Mouse (Mus musculus) mouse trophoblast stem cell (cell line): ENCODE measurements around the gene Pole.

Experiments used
- in situ Hi-C, 2 experiments: fragments of 300-500 bp; cut with MseI, MboI; formaldehyde crosslinking; loops; 2 replicates in 1 of 2; 3 replicates in 1 of 2; pipeline ENCODE4 v1.15.1; 2025

The Pole gene

GRCm38 (mm10) chr5:110285770-110286445 lies at the start of gene Pole, which contains the start of gene Pxmp2:
Gene Pole (plus strand): TSS chr5:110286306.
Gene Pxmp2 (minus strand): TSS chr5:110286186.
- in situ Hi-C loops, result no loop called here

- in situ Hi-C loops, result no loop called here
Measured at GRCm38 (mm10) chr5:110244091-110244490, 42.0 kb upstream of the Pole start.

GRCm38 (mm10) chr5:110266941-110267340 lies 19.2 kb upstream of the Pole start:
- in situ Hi-C loops, result no loop called here

- in situ Hi-C loops, result no loop called here
Measured at GRCm38 (mm10) chr5:110269141-110270101, 16.7 kb upstream of the Pole start, which contains the start of gene Pgam5. Gene Pgam5 (minus strand): TSS chr5:110269913.

GRCm38 (mm10) chr5:110270242-110270641 lies 15.9 kb upstream of the Pole start:
- in situ Hi-C loops, result no loop called here

- in situ Hi-C loops, result no loop called here
Measured at GRCm38 (mm10) chr5:110274147-110274546, 12.0 kb upstream of the Pole start.

- in situ Hi-C loops, result no loop called here
Measured at GRCm38 (mm10) chr5:110274846-110275245, 11.3 kb upstream of the Pole start.

GRCm38 (mm10) chr5:110276391-110276790 lies 9.7 kb upstream of the Pole start:
- in situ Hi-C loops, result no loop called here

- in situ Hi-C loops, result no loop called here
Measured at GRCm38 (mm10) chr5:110276910-110277309, 9.2 kb upstream of the Pole start.

GRCm38 (mm10) chr5:110281984-110282383 lies 4.1 kb upstream of the Pole start:
- in situ Hi-C loops, result no loop called here

- in situ Hi-C loops, result no loop called here
Measured at GRCm38 (mm10) chr5:110284536-110284935, 1.6 kb upstream of the Pole start.

GRCm38 (mm10) chr5:110285156-110285555 lies 950 bp upstream of the Pole start:
- in situ Hi-C loops, result no loop called here

GRCm38 (mm10) chr5:110286446-110287083 lies 459 bp downstream of the Pole start:
- in situ Hi-C loops, result no loop called here

GRCm38 (mm10) chr5:110287084-110287475 lies 974 bp downstream of the Pole start:
- in situ Hi-C loops, result no loop called here

- in situ Hi-C loops, result no loop called here
Measured at GRCm38 (mm10) chr5:110291649-110292048, 5.5 kb downstream of the Pole start.

GRCm38 (mm10) chr5:110296637-110297036 lies 10.5 kb downstream of the Pole start:
- in situ Hi-C loops, result no loop called here

- in situ Hi-C loops, result no loop called here
Measured at GRCm38 (mm10) chr5:110300591-110300990, 14.5 kb downstream of the Pole start.

GRCm38 (mm10) chr5:110308861-110309260 lies 22.8 kb downstream of the Pole start:
- in situ Hi-C loops, result no loop called here

- in situ Hi-C loops, result no loop called here
Measured at GRCm38 (mm10) chr5:110313127-110313526, 27.0 kb downstream of the Pole start.

GRCm38 (mm10) chr5:110330508-110330907 lies 44.4 kb downstream of the Pole start:
- in situ Hi-C loops, result no loop called here

- in situ Hi-C loops, result no loop called here
Measured at GRCm38 (mm10) chr5:110338792-110339191, 52.7 kb downstream of the Pole start.

- in situ Hi-C loops, result no loop called here
Measured at GRCm38 (mm10) chr5:110342648-110343284, 56.7 kb downstream of the Pole start, which contains the start of gene P2rx2. Gene P2rx2 (minus strand): TSS chr5:110343212.
